Mouse (Mus musculus) kidney, postnatal 10 days (tissue): ENCODE data around the gene Ropn1l.
A peak's percentile ranks its signal among the peaks of the same experiment; 100 is the strongest.

ENCODE experiments used
- DNase-seq: peaks from one replicate; pipeline ENCODE4 v3.0.0; 2021; ENCODE audit warnings: mixed read lengths

Gene Ropn1l

DNA sequence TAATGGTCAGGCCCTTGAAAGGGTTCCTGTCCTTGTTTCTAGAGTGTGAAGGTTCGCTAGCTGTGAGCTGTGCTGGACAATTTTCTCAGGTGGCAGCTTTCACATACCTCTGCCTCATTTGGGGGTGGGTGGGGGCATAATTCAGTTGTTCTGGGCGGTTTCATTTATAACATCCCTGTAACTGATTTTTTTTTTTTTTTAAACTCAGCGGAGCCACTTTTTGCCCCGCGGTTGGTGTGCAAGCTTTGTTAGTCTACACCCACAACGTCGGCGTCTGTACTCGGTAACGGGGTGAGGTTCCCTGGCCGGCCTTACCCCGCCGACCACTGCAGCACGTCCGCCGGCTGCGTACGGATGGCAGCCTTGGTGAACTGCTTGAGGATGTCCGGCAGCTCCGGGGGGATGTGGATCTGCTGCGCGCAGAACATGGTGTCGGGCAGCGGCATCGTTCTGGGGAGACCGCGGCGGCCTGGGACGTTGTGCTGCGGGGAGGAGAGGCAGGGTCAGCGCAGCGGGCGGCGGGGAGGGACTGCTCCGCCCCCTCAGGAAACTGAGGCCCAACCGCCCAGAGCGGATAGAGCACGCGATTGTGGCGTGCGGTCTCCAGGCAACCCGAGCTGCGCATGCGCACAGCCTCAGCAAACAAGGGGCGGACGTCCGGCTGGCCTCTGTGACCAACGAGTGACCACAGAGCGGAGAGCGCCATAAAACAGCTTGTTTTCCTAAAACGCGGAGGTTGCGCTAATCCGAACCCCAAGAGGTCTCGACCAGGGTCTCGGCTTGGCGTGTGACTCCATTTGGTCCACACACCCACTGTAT is at the start of gene Ropn1l:
Gene Ropn1l (minus strand): TSS at position 640 of the 819 bp plus-strand sequence.
- peak; percentile 96 for DNase-seq

GRCm38 (mm10) chr15:31502996-31503395 is 49.5 kb upstream of the Ropn1l start:
- DNase-seq: no peak

DNA sequence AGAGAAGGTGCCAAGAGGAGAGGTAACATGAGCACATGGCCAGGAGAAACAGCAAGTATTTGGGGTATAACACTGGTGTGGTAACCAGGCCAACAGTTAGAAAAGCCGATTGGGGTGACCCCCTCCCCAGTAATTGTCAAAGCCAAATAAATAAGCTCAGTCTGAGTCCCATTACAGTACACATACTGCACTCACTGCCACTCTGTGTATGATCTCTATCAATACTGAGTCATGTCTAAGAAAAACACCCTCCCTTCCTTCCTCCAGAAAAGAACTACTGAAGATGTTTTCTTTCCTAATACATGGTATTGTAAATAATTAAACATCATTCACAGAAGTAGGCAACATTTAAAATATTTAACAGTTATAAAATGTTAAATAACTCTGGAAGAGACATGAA is 48.8 kb upstream of the Ropn1l start:
- DNase-seq: no peak

DNA sequence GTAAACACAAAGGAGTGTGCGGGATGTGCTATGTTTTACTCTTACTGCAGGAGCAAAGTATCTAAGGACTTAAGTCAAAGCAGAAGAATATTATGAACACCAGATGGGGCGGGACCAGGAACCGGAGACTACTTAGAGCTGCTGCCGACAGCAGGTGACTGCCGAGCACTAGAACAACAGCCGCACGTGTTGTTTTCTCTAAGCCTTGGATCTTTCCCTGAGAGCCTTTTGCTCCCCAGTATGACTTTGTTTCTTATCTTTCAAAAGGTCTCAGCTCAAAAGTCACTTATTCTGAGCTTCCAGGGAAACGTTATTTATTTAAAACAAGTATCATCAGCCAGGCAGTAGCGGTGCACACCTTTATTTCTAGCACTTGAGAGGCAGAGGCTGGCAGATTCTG is 41.3 kb upstream of the Ropn1l start:
- no peak for DNase-seq

DNA sequence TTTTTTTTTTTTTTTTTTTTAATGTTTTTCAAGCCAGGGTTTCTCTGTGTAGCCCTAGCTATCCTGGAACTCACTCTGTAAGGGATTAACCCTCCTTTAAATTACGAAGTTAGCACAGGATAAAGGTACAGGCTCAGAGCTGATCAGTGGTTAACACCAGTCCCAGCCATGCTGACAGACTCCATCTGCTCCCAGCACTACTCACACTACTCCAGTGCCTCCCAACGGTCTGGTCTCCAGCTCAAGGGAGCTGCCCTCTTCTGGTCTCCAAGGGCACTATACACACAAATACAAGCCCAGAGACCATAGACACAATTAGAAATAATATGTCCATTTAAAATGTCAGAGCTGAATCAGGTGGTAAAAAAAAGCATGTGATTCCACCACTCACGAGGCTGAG is 40.8 kb upstream of the Ropn1l start:
- no peak for DNase-seq

DNA sequence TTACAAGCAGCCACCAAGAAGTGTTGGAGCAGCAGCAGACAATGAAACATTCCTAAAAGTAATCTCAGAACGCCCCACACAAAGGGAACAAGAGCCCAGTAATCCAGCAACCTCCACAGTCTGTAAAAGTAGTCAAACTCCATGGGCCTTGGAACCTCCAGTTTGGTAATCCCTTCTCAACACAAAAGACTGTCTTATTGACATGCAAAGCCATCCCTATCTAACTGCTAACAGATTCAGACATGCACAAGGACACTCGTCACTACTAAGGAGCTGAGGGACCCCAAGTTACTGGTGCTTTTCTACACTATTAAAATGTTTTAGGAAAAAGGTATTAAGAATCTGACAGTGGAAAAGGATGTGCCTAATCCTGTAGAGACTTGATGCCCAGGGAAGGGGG is 33.9 kb upstream of the Ropn1l start:
- DNase-seq: no peak

DNA sequence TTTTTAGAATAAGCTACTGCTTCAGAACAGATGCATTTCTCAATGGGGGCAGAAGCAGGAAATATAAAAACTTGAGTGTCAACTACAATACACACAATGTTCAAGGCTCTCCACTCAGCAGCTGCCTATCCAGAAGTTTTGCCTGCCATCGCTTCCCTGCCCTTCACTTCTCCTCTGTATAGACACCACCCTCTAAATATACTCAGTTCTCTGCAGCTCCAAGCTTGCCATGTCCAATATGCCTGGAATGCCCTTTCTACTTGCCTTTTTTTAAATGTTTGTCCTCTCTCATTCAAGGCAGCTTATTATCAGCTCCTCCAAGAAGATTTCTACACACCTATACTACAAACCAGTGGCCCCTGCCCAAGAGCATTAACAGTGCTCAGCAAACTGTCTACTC is 23.1 kb upstream of the Ropn1l start:
- DNase-seq: no peak

DNA sequence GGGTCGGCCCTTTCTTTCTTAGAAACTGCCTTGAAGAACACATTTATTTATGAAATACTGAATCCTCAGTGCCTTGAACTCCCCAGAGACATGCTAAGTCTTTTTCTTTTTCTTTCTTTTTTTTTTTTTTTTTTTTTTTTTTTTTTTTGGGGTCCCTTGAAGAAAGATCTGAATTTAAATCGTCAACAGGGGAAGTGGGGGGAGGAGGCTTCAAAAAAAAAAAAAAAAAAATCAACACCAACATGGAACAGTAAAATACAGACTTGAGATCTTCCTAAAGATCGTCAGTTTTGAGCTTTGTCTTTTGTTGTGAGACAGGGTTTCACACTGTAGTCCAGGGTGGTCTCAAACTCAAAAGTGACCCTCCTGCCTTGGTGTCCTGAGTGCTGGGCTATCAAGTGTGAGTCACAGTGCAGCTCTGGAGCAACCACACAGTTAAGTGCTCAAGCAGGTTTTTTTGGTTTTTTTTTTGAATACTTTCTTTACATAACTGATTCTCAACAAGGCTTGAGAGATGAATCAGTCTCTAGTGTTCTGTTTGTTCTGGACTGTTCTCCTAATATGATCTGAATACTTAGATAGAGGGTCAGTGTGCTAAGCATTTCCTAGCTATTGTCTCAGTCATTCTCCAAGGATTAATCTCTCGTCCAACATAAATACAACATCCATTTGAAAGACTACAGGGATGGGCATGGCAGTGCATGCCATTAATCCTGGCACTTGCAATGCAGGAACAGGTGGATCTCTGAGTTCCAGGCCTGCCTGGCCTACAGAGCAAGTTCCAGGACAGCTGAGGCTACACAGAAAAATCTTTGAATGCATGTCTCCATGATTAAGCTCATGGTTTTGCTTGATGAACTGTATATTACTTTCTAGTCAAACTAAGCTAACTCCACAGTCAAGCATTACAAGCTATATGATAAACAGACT is 19.4 kb upstream of the Ropn1l start:
- no peak for DNase-seq

DNA sequence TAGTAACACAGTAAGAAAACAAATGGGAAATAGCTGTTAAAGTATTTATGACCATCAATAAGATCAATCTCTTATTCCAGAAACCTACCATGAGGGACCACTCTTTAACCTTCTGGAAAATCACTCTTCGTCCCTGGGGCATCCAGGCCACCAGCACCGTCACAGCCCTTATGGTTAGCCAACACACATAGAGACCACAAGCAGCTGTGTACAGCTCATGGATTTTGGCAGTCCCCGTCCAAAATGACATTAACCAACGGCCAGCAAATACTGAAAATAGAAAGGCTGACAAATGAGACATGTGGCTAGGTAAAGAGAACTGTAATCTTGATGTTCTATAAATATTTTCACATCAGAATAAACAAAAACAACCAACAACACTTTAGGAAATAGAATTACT is 18.0 kb upstream of the Ropn1l start:
- DNase-seq: no peak

GRCm38 (mm10) chr15:31469497-31469896 is 16.0 kb upstream of the Ropn1l start:
- DNase-seq: no peak

GRCm38 (mm10) chr15:31468806-31469205 is 15.3 kb upstream of the Ropn1l start:
- DNase-seq: no peak

GRCm38 (mm10) chr15:31466749-31467148 is 13.2 kb upstream of the Ropn1l start:
- DNase-seq: no peak

DNA sequence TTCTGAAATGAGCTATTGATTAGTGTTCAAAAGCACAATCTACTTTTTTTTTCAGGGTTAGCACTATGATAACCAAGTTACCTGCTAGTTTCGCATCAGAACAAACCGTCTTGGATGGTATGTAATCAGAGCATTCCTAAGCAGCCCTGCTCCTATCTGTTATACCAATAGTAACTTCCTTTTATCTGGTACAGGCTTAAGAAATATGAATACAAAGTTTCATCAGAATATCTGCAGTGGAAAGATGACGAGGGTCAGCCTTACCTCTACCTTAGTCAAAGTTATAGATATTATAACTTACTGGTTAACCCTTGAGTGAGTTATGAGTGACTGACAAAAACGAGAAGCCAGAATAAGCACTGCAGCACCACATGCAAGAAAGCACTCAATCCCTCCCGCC is 12.8 kb upstream of the Ropn1l start:
- DNase-seq: no peak

- DNase-seq: no peak
These were observed 12.3 kb upstream of the Ropn1l start for GRCm38 (mm10) chr15:31465806-31466205.

- no peak for DNase-seq
These were observed 7.0 kb upstream of the Ropn1l start for GRCm38 (mm10) chr15:31460571-31460970.

DNA sequence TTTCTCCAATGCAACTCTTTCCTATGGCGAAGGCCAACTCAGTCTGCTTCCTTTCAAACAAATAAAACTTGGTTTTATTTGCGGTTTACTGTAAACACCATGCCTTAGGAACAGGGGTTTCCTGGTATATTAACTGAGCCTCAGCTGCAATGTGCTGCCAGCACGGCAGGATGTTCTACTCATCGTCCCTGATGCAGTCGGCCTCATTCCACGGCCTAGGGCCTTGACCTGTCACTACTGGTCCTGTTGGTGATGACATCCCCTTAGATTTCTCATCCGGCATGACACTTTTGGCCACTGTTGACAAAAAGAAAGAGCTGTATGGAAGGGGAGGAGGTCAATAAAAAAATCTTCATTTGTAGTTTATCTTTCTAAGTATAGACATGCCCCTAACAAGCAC is 4.5 kb upstream of the Ropn1l start:
- no peak for DNase-seq

DNA sequence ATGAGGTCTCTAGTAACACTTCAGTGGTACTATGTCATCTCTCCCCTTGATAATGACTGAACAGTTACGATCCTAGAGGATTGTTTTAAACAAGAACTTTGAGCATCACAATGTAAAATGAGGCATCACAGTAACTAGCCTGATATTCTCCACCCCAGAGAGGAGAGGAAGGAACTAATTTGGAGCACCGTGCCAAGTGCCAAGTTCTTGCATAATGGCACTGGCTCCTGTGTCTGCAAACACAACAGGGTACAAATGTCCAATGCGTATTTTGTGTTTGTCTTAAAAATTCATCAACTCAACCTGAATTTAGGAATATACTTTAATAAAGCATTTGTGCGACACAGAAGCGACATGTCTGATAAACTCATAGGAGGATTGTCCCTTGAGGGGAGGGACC is 2.8 kb upstream of the Ropn1l start:
- DNase-seq: no peak

DNA sequence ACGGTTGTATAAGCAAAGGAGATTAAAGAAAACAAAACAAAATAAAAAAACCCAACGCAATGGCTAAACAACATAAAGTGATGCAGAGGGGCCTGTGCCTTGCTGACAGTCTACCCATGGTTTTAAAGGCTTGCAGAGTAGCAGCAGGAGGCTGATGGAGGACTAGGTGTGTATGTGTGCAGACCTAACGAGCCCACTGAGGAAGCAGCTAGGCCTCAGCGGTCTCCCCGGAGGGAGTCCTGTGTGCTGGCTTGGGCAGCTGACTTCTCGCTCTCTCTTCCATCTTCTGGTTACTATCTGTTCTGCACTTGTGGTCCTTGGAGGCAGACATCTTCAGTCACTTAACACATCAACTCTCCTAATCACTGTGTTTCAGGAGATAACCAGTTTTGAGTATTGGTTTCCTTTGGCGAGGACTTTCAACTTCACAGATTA is 1.3 kb upstream of the Ropn1l start:
- DNase-seq: no peak

- no peak for DNase-seq
These were observed 741 bp upstream of the Ropn1l start for GRCm38 (mm10) chr15:31454096-31454860.

GRCm38 (mm10) chr15:31452336-31453097 is 1.0 kb downstream of the Ropn1l start:
- DNase-seq: no peak

GRCm38 (mm10) chr15:31449772-31450171 is 3.8 kb downstream of the Ropn1l start:
- DNase-seq: peak; percentile 72

DNA sequence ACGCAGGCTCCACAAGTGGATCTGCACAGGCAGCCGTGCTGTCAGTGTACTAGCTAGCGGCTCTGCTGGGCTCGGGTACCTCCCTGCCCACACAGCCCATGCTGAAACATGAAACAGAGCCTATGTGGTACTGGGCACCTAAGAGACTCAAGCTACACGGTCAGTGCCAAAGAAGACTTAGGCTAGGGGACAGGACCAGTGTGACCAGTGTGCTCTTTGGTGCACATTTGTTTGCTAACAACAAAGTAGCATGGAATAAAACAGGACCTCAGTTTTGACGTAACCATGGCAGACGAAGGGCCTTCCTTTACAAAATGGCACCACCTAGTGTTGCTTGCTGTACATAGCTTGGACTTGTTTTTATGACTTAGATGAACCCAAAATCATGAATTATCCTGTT is 6.4 kb downstream of the Ropn1l start:
- peak; percentile 68 for DNase-seq
